9 mouse cellular contexts compared by ENCODE assay signal in the genomic region with DNA sequence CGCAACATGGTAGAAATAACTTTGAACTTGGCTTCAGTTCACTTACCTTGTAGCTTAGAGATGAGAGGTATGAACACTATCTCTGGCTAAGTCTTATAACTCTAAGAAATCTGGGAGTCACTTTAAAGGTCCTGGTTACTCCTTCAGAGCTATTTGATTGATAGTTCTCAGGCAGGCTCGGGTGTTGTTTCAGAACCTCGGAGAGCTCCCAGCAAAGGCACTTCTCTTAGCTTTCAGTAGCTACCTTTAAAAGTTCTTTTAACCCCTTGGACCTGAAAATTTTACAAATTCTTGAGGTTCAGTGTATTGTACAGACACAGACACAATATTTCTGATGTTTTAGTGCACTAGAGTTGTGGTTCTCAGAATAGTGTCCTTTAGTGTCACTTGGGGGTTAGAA. TPM values are rescaled to one million over a fixed set of nuclear protein-coding genes. Genes with fewer than 3 reads are reported as not detected.
A peak's percentile ranks its signal among the peaks of the same experiment; 100 is the strongest.
DNase-seq lines count a peak whose midpoint lies in the region; ATAC-seq and TF ChIP-seq lines count a peak whose summit lies in the region.
"Had no signal": no experiment of that assay in that cellular context is flagged by ENCODE, and none has a peak within 500 bp of the region (broad histone marks: within the 10 kb centered on the region; RNA-seq: fewer than 3 reads in every experiment).

No protein-coding gene starts in this region.

- TF ChIP-seq CTCF in midbrain, postnatal 0 days (IDR thresholded peaks at IDR 0.05): no peak

- no peaks in the 10 kb centered on the region for H3K27me3 ChIP-seq in heart, embryonic 12.5 days (replicated peaks)
- H3K27me3 ChIP-seq in midbrain, postnatal 0 days (ENCODE audit: insufficient read depth, low read length): no peaks in the 10 kb centered on the region
- H3K27me3 ChIP-seq: limb, embryonic 12.5 days had no signal

- peak; percentile 23 to 33 for DNase-seq in heart, postnatal 36 days
- peak; percentile 51 for DNase-seq in ES-CJ7 (ENCODE audit: low read depth, low spot score)
- peak; percentile 38 for DNase-seq in embryo, embryonic 11.5 days (ENCODE audit: low read depth, low spot score)
- DNase-seq in lung, postnatal 25 days (ENCODE audit: low spot score): peak; percentile 45
- DNase-seq in midbrain, postnatal 0 days (ENCODE audit: low spot score): no peak
- DNase-seq in cerebellum, adult 11-12 months: no peak
- DNase-seq in layer of hippocampus, postnatal 10 days (ENCODE audit: low spot score in 2 of 2): no peak

- no peak for ATAC-seq in heart, embryonic 12.5 days (ENCODE audit: insufficient number of reproducible peaks, low FRiP score)
- ATAC-seq in midbrain, postnatal 0 days (ENCODE audit: low FRiP score): no peak

- 47% methylated on average over 3 of the region's 3 CpGs for WGBS in heart, embryonic 12.5 days
- 73% methylated on average over 3 of the region's 3 CpGs for WGBS in midbrain, postnatal 0 days

- no peak overlapping the region for H3K9ac ChIP-seq in heart, embryonic 12.5 days
- H3K9ac ChIP-seq in midbrain, postnatal 0 days (replicated peaks; ENCODE audit: low read length, poor library complexity, severe bottlenecking): no peak overlapping the region
- H3K9ac ChIP-seq: limb, embryonic 12.5 days had no signal

- no peaks in the 10 kb centered on the region for H3K9me3 ChIP-seq in heart, embryonic 12.5 days (replicated peaks)
- no peaks in the 10 kb centered on the region for H3K9me3 ChIP-seq in midbrain, postnatal 0 days (ENCODE audit: low read length)
- H3K9me3 ChIP-seq: limb, embryonic 12.5 days had no signal

- no peak overlapping the region for H3K4me3 ChIP-seq in heart, embryonic 12.5 days
- H3K4me3 ChIP-seq in midbrain, postnatal 0 days (ENCODE audit: low read depth, low read length): no peak overlapping the region
- H3K4me3 ChIP-seq: limb, embryonic 12.5 days had no signal

- H3K36me3 ChIP-seq in heart, embryonic 12.5 days: 0 out of 2 replicates have a peak, but pooled peaks cover 3% of the 10 kb centered on the region
- H3K36me3 ChIP-seq in midbrain, postnatal 0 days (ENCODE audit: insufficient read depth, low read length): no peaks in the 10 kb centered on the region
- H3K36me3 ChIP-seq: limb, embryonic 12.5 days had no signal

- 0 out of 2 replicates have a peak, but pooled peaks cover 6% of the 10 kb centered on the region for H3K4me1 ChIP-seq in heart, embryonic 12.5 days (replicated peaks)
- no peaks in the 10 kb centered on the region for H3K4me1 ChIP-seq in midbrain, postnatal 0 days (ENCODE audit: insufficient read depth, low read length)
- H3K4me1 ChIP-seq: limb, embryonic 12.5 days had no signal

- H3K27ac ChIP-seq in heart, embryonic 12.5 days (ENCODE audit: poor library complexity, severe bottlenecking): no peak overlapping the region
- H3K27ac ChIP-seq in midbrain, postnatal 0 days (ENCODE audit: low read depth, low read length): no peak overlapping the region
- H3K27ac ChIP-seq: limb, embryonic 12.5 days had no signal

- intact Hi-C loops in heart, postnatal 36 days (cut with DNase I): no loop called here

- H3K4me2 ChIP-seq in heart, embryonic 12.5 days: no peak overlapping the region
- no peak overlapping the region for H3K4me2 ChIP-seq in midbrain, postnatal 0 days (ENCODE audit: low read depth, low read length, poor library complexity, severe bottlenecking)
- H3K4me2 ChIP-seq: limb, embryonic 12.5 days had no signal

RNA-seq across cellular contexts. Expression of a gene that starts 52.3 kb away (rescaled TPM):
- 10 to 100 TPM; 19.9 to 22.6 TPM for total RNA-seq in heart, postnatal 36 days (2021)
- polyA plus RNA-seq in heart, embryonic 12.5 days (2016; fragmentation: Nextera tagmentation; extraction: Ambion mirVana): 5.5 and 5.8 TPM in 2 replicates
- 40.2 and 43.4 TPM in 2 replicates for total RNA-seq in midbrain, postnatal 0 days (2014; rRNA removed)
- 8.5 and 9.0 TPM in 2 replicates for polyA plus RNA-seq in midbrain, postnatal 0 days (2015; fragmentation: Nextera tagmentation; extraction: Ambion mirVana)
- 10 to 100 TPM; 45.7 to 47.3 TPM for total RNA-seq in layer of hippocampus, postnatal 10 days (2021)

Comparison
In these comparisons a context has a peak if more than half of its experiments do, and no peak if none do; other contexts are left out.
1. DNase-seq: peak in heart, postnatal 36 days (2 of 2), ES-CJ7 (single experiment), embryo, embryonic 11.5 days (single experiment) and lung, postnatal 25 days (single experiment); none in midbrain, postnatal 0 days (single experiment), cerebellum, adult 11-12 months (single experiment) and layer of hippocampus, postnatal 10 days (0 of 2).